Mouse (Mus musculus) heart, postnatal 0 days (tissue): ENCODE measurements around the gene Mrpl50.

Source experiments
- CTCF ChIP-seq: IDR thresholded peaks from 2 replicates; pipeline ENCODE4 v1.5.1; 2016; ENCODE audit warnings: antibody characterized with exemption, control low read depth, low read depth
- EP300 ChIP-seq: IDR thresholded peaks from 2 replicates; pipeline ENCODE4 v1.6.1; 2016; ENCODE audit warnings: antibody characterized with exemption, low read depth

GRCm38 (mm10) chr4:49520572-49521340 lies at the start of gene Mrpl50, which contains the start of gene Zfp189:
- no peak for TF ChIP-seq CTCF
- peak; percentile 13; the same call in 1 of the 2 replicates for TF ChIP-seq EP300
